Mouse (Mus musculus): ENCODE data around the gene Sgk1.
A peak's percentile ranks its signal among the peaks of the same experiment; 100 is the strongest.

Sgk1 gene

GRCm38 (mm10) chr10:21918016-21918749, 36.2 kb downstream of the Sgk1 start:
- no peak for DNase-seq (ENCODE audit: low spot score)

GRCm38 (mm10) chr10:21918750-21919145, 36.8 kb downstream of the Sgk1 start:
- DNase-seq (ENCODE audit: low spot score), result no peak

DNA sequence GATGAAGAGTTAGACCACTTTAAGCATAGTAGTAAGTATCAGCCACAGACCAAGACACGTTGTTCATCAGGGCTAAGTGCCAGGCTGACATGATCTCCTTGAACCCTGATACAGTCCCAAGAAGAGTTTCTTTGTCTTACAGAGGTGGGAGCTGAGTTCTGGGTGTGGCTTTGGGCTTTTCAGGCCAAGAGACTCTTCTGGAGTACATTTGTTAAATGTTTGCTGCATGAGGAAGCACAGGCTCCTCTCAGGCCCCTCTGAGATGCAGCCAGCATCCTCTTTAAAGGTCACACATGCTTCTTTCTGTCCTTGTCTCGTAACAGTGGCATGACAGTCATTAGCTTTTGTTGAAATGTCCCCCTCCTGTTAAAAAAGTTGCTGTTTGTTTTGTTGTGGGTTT, 38.6 kb downstream of the Sgk1 start:
- no peak for DNase-seq (ENCODE audit: low spot score)

- DNase-seq (ENCODE audit: low spot score), result no peak
These were observed 40.8 kb downstream of the Sgk1 start for GRCm38 (mm10) chr10:21922716-21923350.

DNA sequence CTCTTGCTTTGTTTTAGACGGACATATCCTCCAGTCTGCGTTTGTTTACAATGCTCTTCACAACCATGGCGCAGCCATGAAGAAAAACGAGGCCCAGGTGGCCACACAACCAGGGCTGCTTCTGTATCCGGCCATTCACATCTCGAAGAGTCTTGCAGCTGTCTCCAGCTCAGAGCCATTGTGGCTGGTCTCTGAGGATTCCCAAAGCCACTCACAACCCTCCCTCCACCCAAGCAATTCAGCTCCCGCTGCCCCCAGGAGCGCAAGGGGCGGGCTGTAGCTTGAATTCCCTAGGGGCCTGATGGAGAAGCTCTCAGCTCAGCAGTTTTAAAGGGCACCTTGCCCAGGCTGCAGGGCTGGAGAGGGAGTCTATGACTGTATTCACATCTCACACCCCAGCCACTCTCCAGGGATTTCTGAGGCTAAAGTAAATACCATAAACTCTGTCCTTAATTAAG, 41.5 kb downstream of the Sgk1 start:
- DNase-seq (ENCODE audit: low spot score), result peak; percentile 57

DNA sequence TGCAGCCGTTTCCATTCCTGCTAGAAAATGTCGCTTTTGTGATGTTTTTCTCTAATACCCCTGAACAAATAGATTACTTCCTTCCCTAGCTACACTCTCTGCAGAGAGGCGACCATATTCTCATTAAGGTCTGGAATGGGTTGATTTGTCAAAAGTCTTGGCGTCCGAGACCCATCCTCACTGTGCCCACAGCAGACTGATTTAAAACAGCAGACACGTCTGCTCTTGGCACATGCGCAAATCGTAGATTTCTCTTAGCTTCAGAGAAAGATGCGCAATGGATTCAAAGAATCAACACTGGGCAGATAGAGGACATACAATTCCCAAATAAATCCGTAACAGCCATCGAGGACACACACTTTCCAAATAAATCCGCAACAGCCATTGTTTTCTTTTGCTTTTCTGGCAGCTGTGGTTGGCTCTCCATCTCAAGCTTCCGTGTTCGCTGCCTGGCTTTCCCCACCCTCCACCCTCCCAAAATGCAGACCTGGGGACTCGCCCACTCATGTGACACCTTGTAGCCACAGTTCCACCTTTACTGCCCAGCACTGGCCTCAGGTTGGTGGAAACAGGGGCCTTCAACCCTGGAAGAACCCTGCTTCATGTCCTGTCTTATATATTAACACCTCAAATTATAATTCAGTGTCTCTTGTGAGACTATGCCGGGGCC, 42.2 kb downstream of the Sgk1 start:
- DNase-seq (ENCODE audit: low spot score), result no peak

GRCm38 (mm10) chr10:21926941-21927340, 45.0 kb downstream of the Sgk1 start:
- DNase-seq (ENCODE audit: low spot score), result no peak

- no peak for DNase-seq (ENCODE audit: low spot score)
These were observed 48.9 kb downstream of the Sgk1 start for GRCm38 (mm10) chr10:21930781-21931380.

- no peak for DNase-seq (ENCODE audit: low spot score)
These were observed 50.8 kb downstream of the Sgk1 start for GRCm38 (mm10) chr10:21932791-21933190.

GRCm38 (mm10) chr10:21934826-21935225, 52.8 kb downstream of the Sgk1 start:
- no peak for DNase-seq (ENCODE audit: low spot score)

- DNase-seq (ENCODE audit: low spot score), result peak; percentile 46
These were observed 54.7 kb downstream of the Sgk1 start for GRCm38 (mm10) chr10:21936513-21937221.

DNA sequence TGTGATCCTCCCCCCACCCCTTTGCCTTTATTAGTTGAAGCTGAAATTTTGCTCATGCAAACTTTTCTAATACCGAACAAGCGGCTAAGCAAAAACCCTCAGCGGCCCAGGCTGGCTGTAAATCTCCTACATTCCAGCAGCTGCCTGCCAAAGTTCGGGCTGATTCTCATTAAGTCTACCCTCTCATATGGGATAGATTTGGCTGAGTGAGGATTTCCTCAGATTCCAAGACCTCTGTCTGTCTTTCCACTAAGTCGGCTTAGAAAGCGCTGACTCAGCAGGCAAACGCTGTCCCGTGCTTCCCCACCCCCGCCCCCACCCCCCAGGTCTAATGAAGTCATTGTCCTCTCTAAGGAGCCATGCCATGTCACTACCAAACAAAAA, 55.2 kb downstream of the Sgk1 start:
- DNase-seq (ENCODE audit: low spot score), result peak; percentile 47

GRCm38 (mm10) chr10:21938166-21938565, 56.2 kb downstream of the Sgk1 start:
- no peak for DNase-seq (ENCODE audit: low spot score)

- no peak for DNase-seq (ENCODE audit: low spot score)
These were observed 59.3 kb downstream of the Sgk1 start for GRCm38 (mm10) chr10:21941235-21941634.

- no peak for DNase-seq (ENCODE audit: low spot score)
These were observed 61.2 kb downstream of the Sgk1 start for GRCm38 (mm10) chr10:21943145-21943700.

DNA sequence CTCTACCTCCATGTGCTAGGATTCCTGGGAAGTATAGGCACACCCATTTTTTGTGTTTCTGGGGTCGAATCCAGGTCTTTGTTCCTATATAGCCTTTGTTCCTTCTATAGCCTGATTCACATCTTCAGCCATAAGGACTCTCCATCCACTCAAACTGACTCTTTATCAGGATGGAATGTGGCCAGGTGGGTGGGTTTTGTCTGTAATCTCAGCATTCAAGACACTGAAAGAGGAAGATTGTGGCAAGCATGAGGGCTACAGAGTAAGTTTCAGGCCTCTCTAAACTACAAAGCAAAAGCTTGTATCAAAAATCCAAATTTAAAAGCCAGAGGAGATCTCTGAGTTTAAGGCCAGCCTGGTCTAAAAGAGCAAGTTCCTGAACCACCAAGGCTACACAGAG, 63.2 kb downstream of the Sgk1 start:
- DNase-seq (ENCODE audit: low spot score), result no peak

DNA sequence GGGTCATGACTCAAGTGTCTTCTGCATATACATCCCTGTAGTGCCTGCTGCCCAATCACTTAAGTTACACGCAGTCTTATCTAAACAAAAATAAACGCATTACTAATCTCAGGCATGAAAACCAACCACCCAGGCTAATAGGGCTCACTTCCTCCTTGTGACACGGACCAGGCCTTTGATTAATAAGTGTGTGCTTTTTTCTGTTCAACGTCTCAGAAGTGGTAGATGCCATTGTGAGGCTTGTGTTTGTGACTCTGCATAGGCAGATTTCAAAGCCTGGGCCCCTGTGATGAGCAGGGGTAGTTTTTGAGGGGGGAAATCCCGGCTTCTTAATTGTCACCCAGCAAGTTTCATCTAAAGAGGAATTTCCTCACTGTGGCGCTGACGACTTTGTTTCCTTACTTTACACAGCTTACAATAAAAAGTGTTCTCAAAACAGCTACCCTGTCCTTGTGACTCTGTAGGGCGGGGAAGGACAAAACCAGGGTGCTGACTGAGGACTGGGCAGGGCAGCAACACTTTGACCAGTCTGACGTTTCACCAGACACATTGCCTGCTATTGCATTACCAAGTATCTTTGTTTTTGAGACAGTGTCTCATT, 64.9 kb downstream of the Sgk1 start:
- no peak for DNase-seq (ENCODE audit: low spot score)

DNA sequence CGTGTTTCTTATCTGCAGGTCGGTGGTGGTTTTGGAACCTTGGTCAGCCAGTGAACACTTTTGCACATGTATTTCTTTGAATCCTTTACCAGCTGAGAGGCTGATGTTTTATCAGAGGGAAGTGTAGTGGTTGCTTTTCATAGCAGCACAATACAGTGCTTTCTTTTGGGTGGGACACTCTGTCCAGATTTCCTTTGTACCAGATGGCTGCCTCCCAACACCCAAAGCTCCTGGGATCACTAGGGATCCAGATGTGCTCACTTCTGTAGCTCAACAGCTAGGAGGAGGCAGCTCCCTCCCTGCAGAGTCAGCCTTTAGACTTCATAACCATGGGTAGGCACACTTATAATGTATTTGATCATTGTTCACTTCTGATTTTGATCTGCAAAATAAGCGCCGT, 70.5 kb downstream of the Sgk1 start:
- DNase-seq (ENCODE audit: low spot score), result peak; percentile 56

DNA sequence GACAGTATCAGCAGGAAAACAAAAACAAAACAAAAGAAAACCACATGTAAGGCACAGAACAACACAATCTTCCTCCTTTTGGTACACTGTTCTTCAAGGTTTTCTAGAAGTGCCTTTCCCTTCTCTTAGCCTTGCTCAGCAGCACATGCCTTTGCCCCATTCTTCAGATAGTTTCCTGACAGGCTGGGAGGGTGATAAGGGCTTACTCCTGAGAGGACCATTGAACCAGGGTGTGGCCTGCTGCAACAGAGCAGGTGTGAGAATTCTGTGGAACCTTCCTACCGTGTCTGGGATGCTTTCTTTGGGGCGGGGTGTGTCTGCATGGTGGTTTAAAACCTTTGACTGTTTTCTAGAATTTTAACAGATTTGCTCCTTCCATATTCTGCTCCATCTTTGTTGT, 79.1 kb downstream of the Sgk1 start:
- no peak for DNase-seq (ENCODE audit: low spot score)

DNA sequence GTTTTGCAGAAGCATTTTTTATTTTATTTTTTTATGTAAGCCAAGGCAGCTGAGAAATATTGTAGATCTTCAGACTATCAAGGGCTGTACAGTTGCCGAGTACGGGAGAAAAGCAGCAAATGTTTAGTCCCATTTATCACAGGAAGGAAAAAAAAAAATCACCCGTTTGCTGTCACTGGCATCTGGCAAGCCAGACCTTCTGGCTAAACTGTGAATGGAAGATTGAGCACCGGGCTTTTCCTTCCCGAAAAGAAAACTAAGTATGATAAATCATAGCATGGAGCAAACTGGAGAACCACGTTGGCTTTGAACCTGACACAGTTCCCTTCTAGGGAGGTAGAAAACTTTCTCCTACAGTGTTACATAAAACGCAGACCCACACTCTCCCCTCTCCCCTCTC, 81.0 kb downstream of the Sgk1 start:
- DNase-seq (ENCODE audit: low spot score), result no peak

GRCm38 (mm10) chr10:21973676-21974075, 91.7 kb downstream of the Sgk1 start:
- DNase-seq (ENCODE audit: low spot score), result no peak

Data from testis, postnatal 10 days (tissue).